Mouse (Mus musculus) limb, embryonic 12.5 days (tissue): ENCODE measurements around the gene Rbp1. TPM values are rescaled to one million over a fixed set of nuclear protein-coding genes. Genes with fewer than 3 reads are reported as not detected.

Experiments
- ATAC-seq: fragments of 200-750 bp; cut with Nextera tagmentation; 2 replicates; pipeline ENCODE4 v1.8.0; 2017; ENCODE audit warnings: low read depth, moderate TSS enrichment; ENCODE audit not compliant: insufficient number of reproducible peaks, insufficient read depth, low FRiP score, low TSS enrichment
- H3K27ac ChIP-seq: fragments of 300-500 bp; sonication (generic); 2 replicates; pipeline ENCODE4 v1.5.1; 2016; ENCODE audit warnings: mild to moderate bottlenecking, moderate library complexity
- H3K27me3 ChIP-seq: fragments of 300-500 bp; sonication (generic); 2 replicates; pipeline ENCODE4 v1.6.1; 2016; ENCODE audit warnings: mild to moderate bottlenecking, moderate library complexity
- H3K36me3 ChIP-seq: fragments of 300-500 bp; sonication (generic); 2 replicates; pipeline ENCODE4 v1.6.1; 2016; ENCODE audit warnings: mild to moderate bottlenecking, moderate library complexity
- H3K4me1 ChIP-seq: fragments of 300-500 bp; sonication (generic); replicated peaks from 2 replicates; pipeline ENCODE4 v1.6.1; 2016
- H3K4me2 ChIP-seq: fragments of 300-500 bp; sonication (generic); 2 replicates; pipeline ENCODE4 v1.6.1; 2016; ENCODE audit warnings: mild to moderate bottlenecking, moderate library complexity
- H3K4me3 ChIP-seq: fragments of 300-500 bp; sonication (generic); replicated peaks from 2 replicates; pipeline ENCODE4 v1.5.1; 2016; ENCODE audit warnings: mild to moderate bottlenecking
- H3K9ac ChIP-seq: fragments of 300-500 bp; sonication (generic); replicated peaks from 2 replicates; pipeline ENCODE4 v1.6.1; 2016; ENCODE audit warnings: mild to moderate bottlenecking, moderate library complexity
- H3K9me3 ChIP-seq: fragments of 300-500 bp; sonication (generic); 2 replicates; pipeline ENCODE4 v1.6.1; 2016; ENCODE audit warnings: mild to moderate bottlenecking, moderate library complexity
- WGBS: fragments of 180-500 bp; shearing (Covaris S2); methylation state at CpG from one replicate; pipeline ENCODE4 v1.1.7; 2016; 5-methylcytosine and 5-hydroxymethylcytosine counted together
- polyA plus RNA-seq: library from polyadenylated mRNA; unstranded; fragments of >200 nt; fragmentation: Nextera tagmentation; extraction: Ambion mirVana; gene quantifications from 2 replicates; pipeline ENCODE4 v1.2.1, GENCODE M21; 2016

The Rbp1 gene
- 34.9 and 35.0 TPM in 2 replicates for polyA plus RNA-seq

- Histone ChIP-seq H3K4me1 (peaks cover 25% of the 10 kb centered on the region), H3K4me2 (no peak within 1 kb of the TSS), H3K9me3 (no peaks in the 10 kb centered on the region), H3K27ac (no peak within 1 kb of the TSS), H3K9ac (no peak within 1 kb of the TSS), H3K27me3 (peaks cover 9% of the 10 kb centered on the region; the same call in 1 of the 2 replicates), H3K4me3 (no peak within 1 kb of the TSS), H3K36me3 (no peaks in the 10 kb centered on the region)
- WGBS, result 87% methylated on average over 5 of the region's 5 CpGs
- no peak for ATAC-seq
Measured at GRCm38 (mm10) chr9:98422656-98423055, at the start of gene Rbp1. TSS of gene Rbp1 (plus strand) at chr9:98422961.

- WGBS, result 94% methylated on average over 5 of the region's 5 CpGs
- Histone ChIP-seq H3K27ac (no peak overlapping the region), H3K9ac (no peak overlapping the region), H3K4me3 (no peak overlapping the region), H3K27me3 (no peaks in the 10 kb centered on the region), H3K4me2 (no peak overlapping the region), H3K4me1 (peaks cover 17% of the 10 kb centered on the region), H3K36me3 (no peaks in the 10 kb centered on the region), H3K9me3 (no peaks in the 10 kb centered on the region)
- no peak for ATAC-seq
Measured at GRCm38 (mm10) chr9:98373358-98373757, 49.4 kb upstream of the Rbp1 start.

GRCm38 (mm10) chr9:98374897-98375296 lies 47.9 kb upstream of the Rbp1 start:
- Histone ChIP-seq H3K36me3 (no peaks in the 10 kb centered on the region), H3K4me3 (no peak overlapping the region), H3K4me2 (no peak overlapping the region), H3K27ac (peak overlapping the region; percentile 50; the same call in 1 of the 2 replicates), H3K9ac (no peak overlapping the region), H3K4me1 (peaks cover 21% of the 10 kb centered on the region), H3K9me3 (no peaks in the 10 kb centered on the region), H3K27me3 (no peaks in the 10 kb centered on the region)
- no peak for ATAC-seq
- 64% methylated on average over 11 of the region's 11 CpGs for WGBS

- Histone ChIP-seq H3K4me3 (no peak overlapping the region), H3K9ac (no peak overlapping the region), H3K4me2 (0 out of 2 replicates have a peak overlapping the region, but pooled peaks have one; percentile 11), H3K27me3 (no peaks in the 10 kb centered on the region), H3K4me1 (peaks cover 22% of the 10 kb centered on the region), H3K36me3 (no peaks in the 10 kb centered on the region), H3K27ac (peak overlapping the region; percentile 76; the same call in 1 of the 2 replicates), H3K9me3 (no peaks in the 10 kb centered on the region)
- WGBS, result 16% methylated on average over 5 of the region's 5 CpGs
- peak; percentile 61; the same call in 1 of the 2 replicates for ATAC-seq
Measured at GRCm38 (mm10) chr9:98375329-98376170, 47.2 kb upstream of the Rbp1 start.

GRCm38 (mm10) chr9:98379736-98380135 lies 43.0 kb upstream of the Rbp1 start:
- ATAC-seq, result no peak
- H3K36me3 ChIP-seq, result no peaks in the 10 kb centered on the region
- H3K4me2 ChIP-seq, result no peak overlapping the region
- peaks cover 20% of the 10 kb centered on the region for H3K4me1 ChIP-seq
- 67% methylated on average over 4 of the region's 4 CpGs for WGBS
- H3K27me3 ChIP-seq, result no peaks in the 10 kb centered on the region
- no peaks in the 10 kb centered on the region for H3K9me3 ChIP-seq
- H3K9ac ChIP-seq, result no peak overlapping the region
- H3K4me3 ChIP-seq, result no peak overlapping the region
- H3K27ac ChIP-seq, result no peak overlapping the region

- Histone ChIP-seq H3K27me3 (no peaks in the 10 kb centered on the region), H3K9ac (no peak overlapping the region), H3K4me2 (no peak overlapping the region), H3K4me3 (no peak overlapping the region), H3K4me1 (peaks cover 13% of the 10 kb centered on the region), H3K36me3 (no peaks in the 10 kb centered on the region), H3K9me3 (no peaks in the 10 kb centered on the region), H3K27ac (no peak overlapping the region)
- ATAC-seq, result no peak
- WGBS, result 93% methylated on average over 9 of the region's 9 CpGs
Measured at GRCm38 (mm10) chr9:98380593-98380992, 42.2 kb upstream of the Rbp1 start.

- 47% methylated on average over 10 of the region's 10 CpGs for WGBS
- Histone ChIP-seq H3K4me2 (no peak overlapping the region), H3K27ac (no peak overlapping the region), H3K4me1 (peaks cover 13% of the 10 kb centered on the region), H3K4me3 (no peak overlapping the region), H3K27me3 (no peaks in the 10 kb centered on the region), H3K36me3 (no peaks in the 10 kb centered on the region), H3K9me3 (no peaks in the 10 kb centered on the region), H3K9ac (no peak overlapping the region)
- 0 out of 2 replicates have a peak, but pooled peaks have one; percentile 26 for ATAC-seq
Measured at GRCm38 (mm10) chr9:98387741-98388632, 34.8 kb upstream of the Rbp1 start.

- no peak overlapping the region for H3K27ac ChIP-seq
- WGBS, result 73% methylated on average over 5 of the region's 5 CpGs
- no peak for ATAC-seq
Measured at GRCm38 (mm10) chr9:98388633-98388965, 34.2 kb upstream of the Rbp1 start.

GRCm38 (mm10) chr9:98393496-98393895 lies 29.3 kb upstream of the Rbp1 start:
- no peaks in the 10 kb centered on the region for H3K36me3 ChIP-seq
- no peak for ATAC-seq
- H3K9ac ChIP-seq, result no peak overlapping the region
- 0 out of 2 replicates have a peak, but pooled peaks cover 4% of the 10 kb centered on the region for H3K9me3 ChIP-seq
- 41% methylated on average over 4 of the region's 4 CpGs for WGBS
- no peak overlapping the region for H3K4me2 ChIP-seq
- H3K27me3 ChIP-seq, result no peaks in the 10 kb centered on the region
- H3K4me1 ChIP-seq, result peaks cover 3% of the 10 kb centered on the region; the same call in 1 of the 2 replicates
- H3K27ac ChIP-seq, result no peak overlapping the region
- no peak overlapping the region for H3K4me3 ChIP-seq

More at GRCm38 (mm10) chr9:98388633-98388965, 34.2 kb upstream of the Rbp1 start:
- H3K4me3 ChIP-seq, result no peak overlapping the region
- H3K4me2 ChIP-seq, result no peak overlapping the region
- H3K4me1 ChIP-seq, result peaks cover 13% of the 10 kb centered on the region
- H3K9me3 ChIP-seq, result no peaks in the 10 kb centered on the region
- no peak overlapping the region for H3K9ac ChIP-seq
- no peaks in the 10 kb centered on the region for H3K36me3 ChIP-seq
- no peaks in the 10 kb centered on the region for H3K27me3 ChIP-seq

GRCm38 (mm10) chr9:98397211-98397610 lies 25.6 kb upstream of the Rbp1 start:
- no peaks in the 10 kb centered on the region for H3K27me3 ChIP-seq
- WGBS, result 88% methylated on average over 6 of the region's 6 CpGs
- no peaks in the 10 kb centered on the region for H3K4me1 ChIP-seq
- no peaks in the 10 kb centered on the region for H3K36me3 ChIP-seq
- H3K9ac ChIP-seq, result no peak overlapping the region
- H3K9me3 ChIP-seq, result 0 out of 2 replicates have a peak, but pooled peaks cover 4% of the 10 kb centered on the region
- ATAC-seq, result no peak
- H3K27ac ChIP-seq, result no peak overlapping the region
- H3K4me2 ChIP-seq, result no peak overlapping the region
- no peak overlapping the region for H3K4me3 ChIP-seq

GRCm38 (mm10) chr9:98397866-98398265 lies 24.9 kb upstream of the Rbp1 start:
- no peak overlapping the region for H3K4me2 ChIP-seq
- H3K4me3 ChIP-seq, result no peak overlapping the region
- H3K36me3 ChIP-seq, result no peaks in the 10 kb centered on the region
- no peaks in the 10 kb centered on the region for H3K27me3 ChIP-seq
- 0 out of 2 replicates have a peak, but pooled peaks cover 4% of the 10 kb centered on the region for H3K9me3 ChIP-seq
- no peak overlapping the region for H3K27ac ChIP-seq
- ATAC-seq, result no peak
- 84% methylated on average over 3 of the region's 3 CpGs for WGBS
- no peaks in the 10 kb centered on the region for H3K4me1 ChIP-seq
- no peak overlapping the region for H3K9ac ChIP-seq
